Mouse (Mus musculus): ENCODE results near the gene Pex11g.

Pex11g gene

DNA sequence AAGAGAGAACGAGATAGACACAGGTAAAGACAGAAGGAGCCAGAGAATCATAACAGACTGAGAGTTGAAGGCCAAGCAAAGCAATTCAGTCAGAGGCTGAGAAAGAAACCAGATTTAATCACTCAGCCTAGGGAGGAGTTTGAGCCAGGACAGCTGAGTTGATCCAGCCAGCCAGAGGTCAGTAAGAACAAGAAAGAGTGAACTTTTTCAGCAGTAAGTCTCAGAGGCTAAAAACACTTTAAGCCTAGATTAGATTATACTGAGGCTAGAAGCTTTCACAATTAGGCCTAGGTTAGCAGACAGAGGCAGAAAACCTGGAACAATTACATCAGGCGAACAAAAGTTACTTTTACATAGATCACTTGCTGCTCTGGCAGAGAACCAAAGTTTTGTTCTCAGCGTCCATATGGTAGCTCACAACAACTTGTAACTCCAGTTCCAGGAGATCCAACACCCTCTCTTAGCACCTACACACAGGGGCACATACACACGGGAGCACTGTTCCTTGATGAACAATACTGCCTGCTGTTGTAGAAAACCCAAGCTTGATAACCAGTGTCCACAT is 12.8 kb upstream of the Pex11g start:
- DNase-seq (ENCODE audit: low spot score) = no peak

DNA sequence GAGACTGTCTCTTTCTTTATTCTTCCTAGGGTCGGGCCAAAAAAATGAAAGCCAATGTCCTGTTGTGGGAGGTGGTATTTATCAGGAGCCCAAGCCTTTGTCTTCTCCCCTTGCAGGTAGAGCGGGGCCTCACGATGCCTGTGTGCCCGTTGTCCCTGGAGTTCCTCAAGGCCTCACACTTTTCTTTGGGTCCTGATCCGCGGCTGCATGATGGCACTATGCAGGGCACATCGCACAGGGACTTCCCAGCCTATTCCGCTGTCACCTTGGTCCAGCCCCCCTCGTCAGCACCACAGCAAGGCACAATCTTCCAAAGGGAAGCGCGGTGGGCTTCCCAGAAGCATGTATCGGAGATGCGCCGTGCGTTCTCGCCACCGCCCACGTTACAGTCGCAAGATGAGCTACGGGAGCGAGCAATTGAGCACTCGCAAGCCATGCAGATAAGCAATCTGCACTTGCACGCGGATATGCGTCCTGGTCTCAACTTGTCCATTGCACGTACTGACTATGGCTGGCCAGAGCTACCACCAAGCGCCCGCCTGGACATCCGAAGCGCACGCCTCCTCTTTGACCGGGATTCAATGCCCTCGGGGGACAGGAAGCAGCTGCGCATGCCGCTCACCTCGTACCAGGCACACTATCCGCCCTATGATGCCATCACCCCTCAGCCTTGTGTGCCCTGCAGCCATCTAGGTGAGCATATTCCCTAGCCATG is 8.4 kb upstream of the Pex11g start:
- no peak for DNase-seq (ENCODE audit: low spot score)

GRCm38 (mm10) chr8:3470562-3470961 is 3.1 kb upstream of the Pex11g start, which contains the start of gene Tex45:
Gene Tex45, plus strand, starts transcription at chr8:3470862.
- no peak for DNase-seq (ENCODE audit: low spot score)

DNA sequence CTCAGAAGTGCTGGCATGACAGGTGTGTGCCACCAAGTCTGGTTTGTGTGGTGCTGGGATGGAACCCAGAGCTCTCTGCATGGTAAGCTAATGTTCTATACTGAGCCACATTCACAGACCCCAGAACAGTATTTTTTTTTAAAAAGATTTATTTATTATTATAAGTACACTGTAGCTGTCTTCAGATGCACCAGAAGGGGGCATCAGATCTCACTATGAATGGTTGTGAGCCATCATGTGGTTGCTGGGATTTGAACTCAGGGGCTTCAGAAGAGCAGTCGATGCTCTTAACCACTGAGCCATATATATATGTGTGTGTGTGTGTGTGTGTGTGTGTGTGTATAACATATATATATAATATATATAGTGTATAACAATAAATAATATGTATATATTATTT is 1.4 kb upstream of the Pex11g start:
- DNase-seq (ENCODE audit: low spot score) = no peak

DNA sequence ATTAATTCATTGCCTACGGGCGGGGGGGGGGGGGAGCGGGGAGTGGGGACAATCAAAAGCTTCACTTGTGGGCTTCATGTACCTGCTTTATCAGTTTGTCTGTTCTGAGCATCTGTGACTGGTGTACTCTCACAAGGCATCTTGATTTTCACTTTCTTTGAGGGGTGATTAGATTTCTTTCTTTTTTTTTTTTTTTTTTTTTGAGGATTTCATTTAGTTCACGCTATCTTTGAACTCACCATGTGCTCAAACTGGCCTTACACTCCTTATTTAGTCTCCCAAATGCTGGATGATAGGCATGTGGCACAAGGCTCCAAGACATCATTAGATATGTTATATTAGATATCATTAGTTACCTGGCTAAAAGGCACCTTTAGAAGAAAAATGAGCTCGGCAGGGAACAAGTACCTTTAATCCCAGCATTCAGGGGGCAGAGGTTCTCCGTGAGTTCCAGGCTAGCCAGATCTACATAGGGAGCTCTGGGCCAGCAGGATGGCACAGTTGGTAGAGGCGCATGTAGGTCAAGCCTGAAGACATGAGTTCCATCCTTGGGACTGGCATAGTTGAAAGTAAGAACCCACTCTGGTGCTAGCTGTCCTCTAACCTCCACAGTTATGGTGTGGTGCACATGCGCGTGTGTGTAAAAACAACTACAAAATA is 536 bp upstream of the Pex11g start:
- no peak for DNase-seq (ENCODE audit: low spot score)

DNA sequence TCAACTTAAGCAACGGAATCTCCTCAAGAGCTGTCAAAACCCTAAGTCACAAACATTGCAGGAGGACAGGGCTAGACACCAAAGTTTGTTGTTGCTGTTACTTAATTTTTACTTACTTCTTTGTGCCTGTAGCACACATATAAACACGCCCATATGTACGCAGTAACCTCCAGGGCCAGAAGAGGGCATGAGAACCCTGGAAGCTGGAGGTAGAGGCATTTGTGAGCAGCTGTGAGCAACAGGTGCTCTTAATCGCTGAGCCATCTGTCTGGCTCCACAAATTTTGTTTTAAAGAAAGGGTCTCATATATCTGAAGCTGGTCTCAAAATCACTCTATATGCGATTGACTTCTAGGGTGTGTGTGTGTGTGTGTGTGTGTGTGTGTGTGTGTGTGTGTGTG is 3.2 kb downstream of the Pex11g start:
- no peak for DNase-seq (ENCODE audit: low spot score)

- DNase-seq (ENCODE audit: low spot score) = no peak
Observed at GRCm38 (mm10) chr8:3463248-3463647, 4.2 kb downstream of the Pex11g start.

DNA sequence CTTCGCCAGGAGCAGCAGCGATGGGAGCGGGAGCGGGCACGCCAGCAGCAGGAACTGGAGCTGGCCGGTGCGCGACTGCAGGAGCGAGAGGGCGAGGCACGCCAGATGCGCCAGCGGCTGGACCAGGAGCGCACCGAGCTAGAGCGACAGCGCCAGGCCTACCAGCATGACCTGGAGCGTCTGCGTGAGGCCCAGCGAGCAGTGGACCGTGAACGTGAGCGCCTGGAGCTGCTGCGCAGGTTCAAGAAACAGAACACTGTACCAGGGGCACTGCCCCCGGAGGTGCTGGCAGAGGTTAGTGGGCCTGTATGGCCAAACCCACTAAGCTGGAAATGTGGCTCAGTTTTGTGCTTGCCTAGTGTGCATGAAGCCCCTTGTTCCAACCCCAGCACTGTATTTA is 15.5 kb downstream of the Pex11g start:
- no peak for DNase-seq (ENCODE audit: low spot score)

DNA sequence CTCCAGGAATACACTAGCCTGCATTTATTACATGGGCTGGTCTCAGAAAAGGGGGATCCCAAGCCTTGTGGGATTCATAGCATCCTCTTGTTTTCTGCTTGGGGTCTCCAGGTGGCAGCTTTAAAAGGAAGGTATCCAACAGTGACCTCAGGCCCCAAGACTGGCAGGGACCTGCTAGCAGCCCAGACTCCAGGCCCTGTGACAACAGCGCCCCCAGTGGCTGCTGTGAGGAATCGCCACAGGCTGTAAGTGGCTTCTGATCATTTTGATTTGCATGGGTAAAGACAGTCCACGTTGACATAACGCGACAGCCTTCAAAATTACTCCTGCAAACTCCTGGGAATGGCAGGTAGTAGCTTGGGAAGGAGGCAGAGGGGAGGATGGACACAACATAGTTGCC is 16.8 kb downstream of the Pex11g start:
- peak; percentile 55 for DNase-seq (ENCODE audit: low spot score)

DNA sequence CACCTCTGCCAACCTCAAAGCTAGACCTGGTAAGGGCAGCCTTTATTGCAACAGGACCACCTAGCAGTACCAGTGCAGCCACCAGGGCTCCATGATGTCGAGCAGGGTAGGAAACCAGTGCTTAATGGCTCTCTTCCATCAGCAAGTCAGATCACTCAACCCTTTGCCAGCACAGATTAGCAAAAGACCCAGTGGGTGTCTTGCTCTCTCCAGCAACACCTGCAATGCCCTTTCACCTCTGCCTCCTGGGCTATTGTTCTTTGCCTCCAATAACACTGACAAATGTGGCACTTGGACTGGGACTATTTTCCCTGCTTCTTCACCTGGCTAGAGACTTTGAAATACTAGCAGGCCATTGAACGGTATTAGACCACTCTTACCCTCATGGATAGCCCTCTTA is 18.3 kb downstream of the Pex11g start:
- no peak for DNase-seq (ENCODE audit: low spot score)

GRCm38 (mm10) chr8:3439510-3439909 is 28.0 kb downstream of the Pex11g start:
- DNase-seq (ENCODE audit: low spot score) = no peak

DNA sequence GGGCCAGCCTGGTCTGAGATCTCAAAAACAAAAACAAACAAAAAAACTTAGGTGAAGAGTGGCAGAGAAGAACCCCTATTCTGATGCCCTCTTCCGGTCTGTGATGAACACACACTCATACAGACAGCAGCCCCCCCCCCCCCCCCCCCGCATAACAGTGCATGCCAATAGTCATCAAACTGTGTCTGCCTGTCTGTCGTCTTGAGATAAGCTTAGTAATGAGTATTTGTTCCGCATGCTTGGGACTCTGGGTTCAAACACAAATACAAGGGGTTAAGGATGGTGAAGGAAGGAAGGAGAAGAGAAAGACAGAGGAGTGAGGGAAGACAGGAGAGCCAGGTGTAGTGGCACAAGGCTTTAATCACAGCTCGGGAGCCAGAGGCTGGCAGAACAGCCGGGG is 31.0 kb downstream of the Pex11g start:
- DNase-seq (ENCODE audit: low spot score) = no peak

- DNase-seq (ENCODE audit: low spot score) = no peak
Observed at GRCm38 (mm10) chr8:3431113-3431512, 36.4 kb downstream of the Pex11g start.

DNA sequence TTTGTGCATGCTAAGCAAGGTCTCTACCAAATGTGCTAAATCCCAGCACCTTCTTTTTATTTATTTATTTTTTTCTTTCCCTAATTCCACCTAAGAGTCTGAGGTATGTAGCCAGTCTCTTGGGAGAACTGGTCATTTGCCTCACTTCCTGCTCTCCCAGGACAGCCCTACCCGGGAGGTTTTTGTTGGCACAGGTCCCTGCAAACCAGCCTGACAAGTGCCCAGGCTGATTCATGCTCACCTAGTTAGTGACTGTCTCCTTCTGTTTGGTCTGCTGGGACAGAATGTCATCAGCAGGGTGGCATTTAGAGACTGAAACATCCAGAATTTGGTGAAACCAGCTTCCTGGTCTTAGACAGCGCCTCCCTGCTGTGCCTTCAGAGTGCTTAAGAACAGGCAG is 37.5 kb downstream of the Pex11g start:
- DNase-seq (ENCODE audit: low spot score) = peak; percentile 31

DNA sequence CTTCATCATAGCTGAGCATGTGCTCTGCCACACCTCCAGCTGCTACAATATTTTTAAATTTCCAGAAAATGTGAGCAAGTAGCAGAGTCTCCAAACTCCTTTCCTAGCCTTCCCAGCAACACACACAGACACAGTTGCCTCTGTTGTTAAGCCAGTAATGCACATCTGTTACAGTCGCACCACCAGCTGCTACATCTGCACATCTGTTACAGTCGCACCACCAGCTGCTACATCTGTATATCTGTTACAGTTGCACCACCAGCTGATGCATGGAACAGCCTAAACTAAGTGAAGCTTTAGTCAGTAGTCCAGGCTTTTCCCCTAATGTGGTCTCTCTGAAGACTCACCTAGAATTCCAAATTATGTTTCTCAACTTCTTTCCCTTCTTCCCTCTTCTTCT is 39.1 kb downstream of the Pex11g start:
- DNase-seq (ENCODE audit: low spot score) = no peak

DNA sequence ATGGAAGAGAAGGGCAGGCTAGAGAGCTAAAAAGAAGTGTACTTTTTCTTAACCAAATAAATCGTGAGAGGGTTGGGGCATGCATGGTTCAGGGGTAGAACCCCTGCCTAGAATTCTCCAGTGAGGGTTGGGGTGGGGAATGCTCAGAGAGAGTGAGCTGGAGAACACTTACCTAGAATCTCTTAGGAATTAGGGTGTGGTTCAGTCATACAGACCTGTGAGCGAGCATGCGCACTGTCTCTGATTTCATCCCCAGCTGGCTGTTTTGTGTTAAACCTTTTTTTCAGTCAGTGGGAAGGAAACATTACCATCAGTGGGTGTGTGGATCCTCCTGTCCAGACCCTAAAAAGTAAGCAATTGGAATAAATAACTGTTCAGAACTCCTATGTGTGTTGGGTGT is 41.3 kb downstream of the Pex11g start:
- no peak for DNase-seq (ENCODE audit: low spot score)

DNA sequence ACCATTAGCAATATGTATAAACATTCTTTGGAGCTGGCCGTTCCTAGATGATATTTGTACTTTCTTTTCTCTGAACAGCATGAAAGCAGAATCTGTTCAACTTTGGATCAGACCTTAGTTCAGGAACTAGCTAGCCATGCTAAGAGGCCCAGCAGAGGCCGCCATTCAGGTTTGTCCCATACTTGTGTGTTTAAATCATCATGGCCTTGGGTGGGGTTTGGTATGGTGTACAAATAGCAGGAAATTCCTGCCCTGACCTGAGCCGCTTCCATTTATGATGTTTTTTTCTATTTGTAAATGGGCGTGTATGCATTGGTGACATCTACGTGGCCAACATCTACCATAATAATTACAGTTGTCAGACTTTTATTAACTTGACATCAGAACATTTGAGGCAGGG is 42.3 kb downstream of the Pex11g start:
- DNase-seq (ENCODE audit: low spot score) = no peak

GRCm38 (mm10) chr8:3421507-3421906 is 46.0 kb downstream of the Pex11g start:
- no peak for DNase-seq (ENCODE audit: low spot score)

- peak; percentile 16 for DNase-seq (ENCODE audit: low spot score)
Observed at GRCm38 (mm10) chr8:3420105-3420706, 47.3 kb downstream of the Pex11g start.

GRCm38 (mm10) chr8:3418101-3418500 is 49.4 kb downstream of the Pex11g start:
- DNase-seq (ENCODE audit: low spot score) = no peak

DNA sequence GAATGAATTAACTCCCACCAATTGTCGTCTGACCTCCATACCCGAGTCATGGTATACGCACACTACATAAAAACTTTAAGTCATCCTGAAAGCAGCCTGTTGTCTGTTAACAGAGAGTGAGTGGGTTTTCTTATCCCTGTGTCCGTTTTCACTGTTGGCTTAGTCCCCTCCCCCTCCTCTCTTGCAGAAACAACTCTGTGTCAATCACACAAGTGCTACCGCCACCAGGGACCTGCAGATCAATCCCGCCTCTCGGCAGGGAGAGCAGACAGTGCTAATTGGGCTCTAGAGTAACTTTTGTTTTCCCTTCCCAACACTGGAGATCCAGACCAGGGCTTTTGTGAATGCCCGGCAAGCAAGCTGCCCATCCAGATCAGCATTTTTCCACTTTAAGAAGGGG is 50.0 kb downstream of the Pex11g start:
- no peak for DNase-seq (ENCODE audit: low spot score)

DNA sequence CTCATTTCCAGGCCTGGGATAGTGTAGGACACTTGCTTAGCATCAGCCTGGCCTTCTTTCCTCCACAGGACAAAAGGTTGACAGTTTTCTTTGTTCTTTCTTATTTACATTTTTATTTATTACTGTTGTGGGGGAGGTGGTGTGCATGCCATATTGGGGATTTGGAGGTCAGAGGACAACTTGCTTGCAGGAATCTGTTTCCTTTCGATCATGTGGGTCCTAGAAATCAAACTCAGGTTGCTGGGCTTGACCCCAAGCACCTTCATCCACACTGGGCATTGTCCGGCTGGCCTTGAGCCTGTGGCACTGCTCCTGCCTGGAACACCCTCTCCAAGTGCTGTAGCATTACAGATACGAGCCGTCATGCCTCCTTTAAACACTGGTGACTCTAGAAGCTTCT is 50.6 kb downstream of the Pex11g start:
- no peak for DNase-seq (ENCODE audit: low spot score)

- no peak for DNase-seq (ENCODE audit: low spot score)
Observed at GRCm38 (mm10) chr8:3415661-3416060, 51.8 kb downstream of the Pex11g start.

Measured in ovary, postnatal 36 days (tissue).